Mouse (Mus musculus) heart, postnatal 0 days (tissue): ENCODE measurements around the gene Foxf1.

Experiments
- CTCF ChIP-seq: IDR thresholded peaks from 2 replicates; pipeline ENCODE4 v1.5.1; 2016; ENCODE audit warnings: antibody characterized with exemption, control low read depth, low read depth
- EP300 ChIP-seq: IDR thresholded peaks from 2 replicates; pipeline ENCODE4 v1.6.1; 2016; ENCODE audit warnings: antibody characterized with exemption, low read depth

GRCm38 (mm10) chr8:121059098-121059497 lies 25.1 kb upstream of the Foxf1 start:
- no peak for TF ChIP-seq CTCF
- no peak for TF ChIP-seq EP300
